ENCODE assay signal across 8 mouse cellular contexts in genomic region chr8:70757523-70758307, GRCm38 (mm10). TPM values are rescaled to one million over a fixed set of nuclear protein-coding genes. Genes with fewer than 3 reads are reported as not detected.
A peak's percentile ranks its signal among the peaks of the same experiment; 100 is the strongest.
DNase-seq lines count a peak whose midpoint lies in the region; ATAC-seq and TF ChIP-seq lines count a peak whose summit lies in the region.

No protein-coding gene starts in this region.

- TF ChIP-seq CTCF in lung, embryonic 14.5 days (IDR thresholded peaks at IDR 0.05; ENCODE audit: low read depth): peak; percentile 61
- TF ChIP-seq CTCF in CH12.LX (conservative IDR thresholded peaks at IDR 0.05 in 1 of 2, IDR thresholded peaks at IDR 0.05 in 1 of 2; ENCODE audit: low read depth in 2 of 2, low read length in 2 of 2): peak; percentile 36 to 79; a peak in 2 of 4 replicates

- no peaks in the 10 kb centered on the region for H3K27me3 ChIP-seq in lung, embryonic 14.5 days (ENCODE audit: insufficient read depth, low read length)
- no peaks in the 10 kb centered on the region for H3K27me3 ChIP-seq in CH12.LX (replicated peaks)

- H3K4me2 ChIP-seq in lung, embryonic 14.5 days: no peak overlapping the region
- no peak overlapping the region for H3K4me2 ChIP-seq in CH12.LX (ENCODE audit: insufficient read depth, low read depth, poor library complexity, severe bottlenecking)

- no peaks in the 10 kb centered on the region for H3K9me3 ChIP-seq in lung, embryonic 14.5 days (ENCODE audit: low read depth, low read length)
- H3K9me3 ChIP-seq in CH12.LX (replicated peaks; ENCODE audit: low read length): no peaks in the 10 kb centered on the region

- no peak overlapping the region for H3K4me3 ChIP-seq in lung, embryonic 14.5 days (ENCODE audit: low read depth, low read length)
- no peak overlapping the region for H3K4me3 ChIP-seq in CH12.LX (replicated peaks in 1 of 3; ENCODE audit: low read depth in 2 of 3, low read length in 2 of 3, poor library complexity in 1 of 3)

- peak; percentile 56 for DNase-seq in cerebellum, adult 11-12 months
- no peak for DNase-seq in cerebellum, postnatal 4 days (ENCODE audit: low spot score in 2 of 2)
- peak; percentile 55 for DNase-seq in lung, embryonic 14.5 days
- DNase-seq in lung, postnatal 25 days (ENCODE audit: low spot score): no peak
- DNase-seq in CH12.LX (ENCODE audit: extremely low read depth): no peak
- peak; percentile 45 to 59 for DNase-seq in cerebellum, postnatal 25 days
- DNase-seq in kidney, postnatal 10 days: peak; percentile 59
- no peak for DNase-seq in ovary, adult 18-20 months (ENCODE audit: low spot score)

- peaks cover 26% of the 10 kb centered on the region for H3K4me1 ChIP-seq in lung, embryonic 14.5 days (ENCODE audit: insufficient read depth)
- H3K4me1 ChIP-seq in CH12.LX (ENCODE audit: control insufficient read depth in 1 of 2, insufficient read depth in 2 of 2): peaks cover 8 to 48% of the 10 kb centered on the region in 2 experiments

- dilution Hi-C loops in CH12.LX (cut with MboI; ENCODE audit: extremely low pct_ligation_motif_present, extremely low pct_unique_long_range_greater_than_20kb, low sequenced_read_pairs): no loop called here

- no peak overlapping the region for H3K27ac ChIP-seq in lung, embryonic 14.5 days (ENCODE audit: low read depth)
- no peak overlapping the region for H3K27ac ChIP-seq in CH12.LX (ENCODE audit: insufficient read depth, low read depth)

- peak; percentile 87 for TF ChIP-seq RAD21 in CH12.LX (IDR thresholded peaks at IDR 0.05; ENCODE audit: low read depth, low read length)

- no peak overlapping the region for H3K9ac ChIP-seq in lung, embryonic 14.5 days
- H3K9ac ChIP-seq in CH12.LX (ENCODE audit: insufficient read depth, low read depth): no peak overlapping the region

- ATAC-seq in lung, embryonic 14.5 days (ENCODE audit: insufficient read depth): no peak

- TF ChIP-seq EP300 in CH12.LX (IDR thresholded peaks at IDR 0.05; ENCODE audit: low read length): no peak

- in situ Hi-C loops in CH12.LX (cut with MboI; ENCODE audit: low pct_ligation_motif_present, low pct_unique_long_range_greater_than_20kb, low sequenced_read_pairs): no loop called here

- WGBS in lung, embryonic 14.5 days: 68% methylated on average over 22 of the region's 22 CpGs

- H3K36me3 ChIP-seq in lung, embryonic 14.5 days (ENCODE audit: insufficient read depth): peaks cover 18% of the 10 kb centered on the region; the same call in 1 of the 2 replicates
- peaks cover 20 to 43% of the 10 kb centered on the region in 2 experiments for H3K36me3 ChIP-seq in CH12.LX (replicated peaks in 1 of 2; ENCODE audit: control insufficient read depth in 1 of 2, insufficient read depth in 1 of 2, low read length in 1 of 2)

- H3K79me2 ChIP-seq in CH12.LX (replicated peaks; ENCODE audit: control insufficient read depth, extremely low read depth, insufficient read depth, poor library complexity, severe bottlenecking): no peaks in the 10 kb centered on the region

- no peak for TF ChIP-seq POLR2A in CH12.LX (IDR thresholded peaks at IDR 0.05; ENCODE audit: low read depth, low read length)

TF ChIP-seq in CH12.LX, 34 proteins besides CTCF, POLR2A, EP300 and RAD21:
- TF ChIP-seq PAX5 (IDR thresholded peaks at IDR 0.05; ENCODE audit: low read length) (no peak), E2F4 (IDR thresholded peaks at IDR 0.05; ENCODE audit: insufficient replicate concordance, low read depth, low read length) (no peak), SMC3 (IDR thresholded peaks at IDR 0.05; ENCODE audit: low read depth, low read length) (peak; percentile 69), MXI1 (IDR thresholded peaks at IDR 0.05; ENCODE audit: low read depth, low read length) (no peak)

RNA-seq across cellular contexts. Expression of gene Mpv17l2, which starts 3.0 kb away (rescaled TPM):
- 27.9 and 29.4 TPM in 2 replicates for polyA plus RNA-seq in lung, embryonic 14.5 days (2014; fragmentation: Nextera tagmentation; extraction: Ambion mirVana)
- total RNA-seq in CH12.LX (2012; rRNA removed): 25.3 and 28.5 TPM in 2 replicates
- 22.8 and 27.1 TPM in 2 replicates for total RNA-seq in CH12.LX (2014; rRNA removed)
- 31.9 and 36.1 TPM in 2 replicates for polyA plus RNA-seq in CH12.LX (2012; ENCODE audit: insufficient read length, low read depth)

RNA-seq across cellular contexts. Expression of gene Rab3a, which starts 3.2 kb away (rescaled TPM):
- 10.5 and 12.0 TPM in 2 replicates for polyA plus RNA-seq in lung, embryonic 14.5 days (2014; fragmentation: Nextera tagmentation; extraction: Ambion mirVana)
- total RNA-seq in CH12.LX (2012; rRNA removed) (1.8 and 1.9 TPM in 2 replicates), CH12.LX (2014; rRNA removed) (0.32 and 0.87 TPM in 2 replicates)
- 0.65 and 0.99 TPM in 2 replicates for polyA plus RNA-seq in CH12.LX (2012; ENCODE audit: insufficient read length, low read depth)

RNA-seq across cellular contexts. Expression of gene Pik3r2, which starts 18.8 kb away (rescaled TPM):
- polyA plus RNA-seq in lung, embryonic 14.5 days (2014; fragmentation: Nextera tagmentation; extraction: Ambion mirVana): 46.5 and 52.4 TPM in 2 replicates
- total RNA-seq in CH12.LX (2012; rRNA removed): 37.4 and 45.9 TPM in 2 replicates
- total RNA-seq in CH12.LX (2014; rRNA removed): 12.4 and 13.8 TPM in 2 replicates
- 16.3 and 25.8 TPM in 2 replicates for polyA plus RNA-seq in CH12.LX (2012; ENCODE audit: insufficient read length, low read depth)

RNA-seq across cellular contexts. Expression of gene Pde4c, which starts 34.2 kb away (rescaled TPM):
- 0.17 and 0.23 TPM in 2 replicates for polyA plus RNA-seq in lung, embryonic 14.5 days (2014; fragmentation: Nextera tagmentation; extraction: Ambion mirVana)
- total RNA-seq in CH12.LX (2012; rRNA removed) (3.8 and 4.7 TPM in 2 replicates), CH12.LX (2014; rRNA removed) (2.3 and 3.1 TPM in 2 replicates)
- 6.5 TPM in 2 replicates for polyA plus RNA-seq in CH12.LX (2012; ENCODE audit: insufficient read length, low read depth)

RNA-seq across cellular contexts. Expression of gene Gm3336, which starts 39.4 kb away (rescaled TPM):
- not detected in 2 replicates for polyA plus RNA-seq in lung, embryonic 14.5 days (2014; fragmentation: Nextera tagmentation; extraction: Ambion mirVana)
- total RNA-seq in CH12.LX (2012; rRNA removed): 0.25 and 0.34 TPM in 2 replicates
- total RNA-seq in CH12.LX (2014; rRNA removed): 0.31 TPM in 1 of 2 replicates, not detected in the other
- polyA plus RNA-seq in CH12.LX (2012; ENCODE audit: insufficient read length, low read depth): 0.49 and 0.89 TPM in 2 replicates

Comparison
In these comparisons a context has a peak if more than half of its experiments do, and no peak if none do; other contexts are left out.
1. DNase-seq: peak in cerebellum, adult 11-12 months (single experiment), lung, embryonic 14.5 days (single experiment), cerebellum, postnatal 25 days (2 of 2) and kidney, postnatal 10 days (single experiment); none in cerebellum, postnatal 4 days (0 of 2), lung, postnatal 25 days (single experiment), CH12.LX (single experiment) and ovary, adult 18-20 months (single experiment).